8 mouse cellular contexts compared by ENCODE assay signal in genomic region chr9:122865697-122866166, GRCm38 (mm10). TPM values are rescaled to one million over a fixed set of nuclear protein-coding genes. Genes with fewer than 3 reads are reported as not detected.
DNase-seq lines count a peak whose midpoint lies in the region; ATAC-seq lines count a peak whose summit lies in the region.

Gene Zfp445 (minus strand): TSS chr9:122866006.

- peak within 1 kb of the TSS; percentile 100 for H3K4me3 ChIP-seq in brown adipose tissue, adult 24 weeks (ENCODE audit: insufficient read depth, low read depth, low read length)
- peak within 1 kb of the TSS; percentile 88 for H3K4me3 ChIP-seq in heart, embryonic 13.5 days
- H3K4me3 ChIP-seq in liver, embryonic 12.5 days = peak within 1 kb of the TSS; percentile 73
- H3K4me3 ChIP-seq in stomach, embryonic 15.5 days (replicated peaks) = peak within 1 kb of the TSS; percentile 83

- peaks cover 29% of the 10 kb centered on the region for H3K9me3 ChIP-seq in heart, embryonic 13.5 days
- H3K9me3 ChIP-seq in liver, embryonic 12.5 days (replicated peaks) = peaks cover 23% of the 10 kb centered on the region
- no peaks in the 10 kb centered on the region for H3K9me3 ChIP-seq in stomach, embryonic 15.5 days

- H3K27me3 ChIP-seq in heart, embryonic 13.5 days (replicated peaks) = no peaks in the 10 kb centered on the region; the same call in 1 of the 2 replicates
- H3K27me3 ChIP-seq in liver, embryonic 12.5 days (replicated peaks) = 0 out of 2 replicates have a peak, but pooled peaks cover 6% of the 10 kb centered on the region
- no peaks in the 10 kb centered on the region for H3K27me3 ChIP-seq in stomach, embryonic 15.5 days (replicated peaks)

- H3K9ac ChIP-seq in heart, embryonic 13.5 days = peak within 1 kb of the TSS; percentile 95
- H3K9ac ChIP-seq in liver, embryonic 12.5 days = peak within 1 kb of the TSS; percentile 82
- H3K9ac ChIP-seq in stomach, embryonic 15.5 days = peak within 1 kb of the TSS; percentile 72

- peak within 1 kb of the TSS; percentile 98 for H3K27ac ChIP-seq in brown adipose tissue, adult 24 weeks (replicated peaks; ENCODE audit: low read depth, low read length)
- peak within 1 kb of the TSS; percentile 84 for H3K27ac ChIP-seq in heart, embryonic 13.5 days (replicated peaks)
- peak within 1 kb of the TSS; percentile 74 for H3K27ac ChIP-seq in liver, embryonic 12.5 days
- peak within 1 kb of the TSS; percentile 80 for H3K27ac ChIP-seq in stomach, embryonic 15.5 days

- peak within 1 kb of the TSS; percentile 87 for H3K4me2 ChIP-seq in heart, embryonic 13.5 days
- H3K4me2 ChIP-seq in liver, embryonic 12.5 days = peak within 1 kb of the TSS; percentile 77
- H3K4me2 ChIP-seq in stomach, embryonic 15.5 days = peak within 1 kb of the TSS; percentile 52

- DNase-seq in CD4-positive, CD25-positive, alpha-beta regulatory T cell, adult 2 months (ENCODE audit: low read depth, low spot score) = peak; percentile 92
- DNase-seq in fat pad, adult 2 months (ENCODE audit: extremely low read depth, low read depth, low spot score) = peak; percentile 26
- DNase-seq in kidney, postnatal 10 days = peak; percentile 86
- DNase-seq in natural killer cell, adult 2 months (ENCODE audit: low spot score in 2 of 2) = peak; percentile 80 to 83

- peak; percentile 75 for ATAC-seq in heart, embryonic 13.5 days (ENCODE audit: extremely low read depth, insufficient number of reproducible peaks, low FRiP score, low TSS enrichment)
- ATAC-seq in liver, embryonic 12.5 days = peak; percentile 93
- ATAC-seq in stomach, embryonic 15.5 days (ENCODE audit: insufficient read depth, low FRiP score, low read depth) = peak; percentile 90

- H3K36me3 ChIP-seq in heart, embryonic 13.5 days = peaks cover 22% of the 10 kb centered on the region
- H3K36me3 ChIP-seq in liver, embryonic 12.5 days = peaks cover 27% of the 10 kb centered on the region
- H3K36me3 ChIP-seq in stomach, embryonic 15.5 days = peaks cover 18% of the 10 kb centered on the region

- under 1% methylated on average over 34 of the region's 34 CpGs for WGBS in heart, embryonic 13.5 days
- WGBS in liver, embryonic 12.5 days (ENCODE audit: insufficient replicate concordance) = under 1% methylated on average over 34 of the region's 34 CpGs
- 1% methylated on average over 34 of the region's 34 CpGs for WGBS in stomach, embryonic 15.5 days

- H3K4me1 ChIP-seq in brown adipose tissue, adult 24 weeks (ENCODE audit: control insufficient read depth, insufficient read depth, insufficient read length, low read length) = peaks cover 4% of the 10 kb centered on the region; the same call in 1 of the 2 replicates
- H3K4me1 ChIP-seq in heart, embryonic 13.5 days = peaks cover 21% of the 10 kb centered on the region
- peaks cover 25% of the 10 kb centered on the region for H3K4me1 ChIP-seq in liver, embryonic 12.5 days
- peaks cover 11% of the 10 kb centered on the region; the same call in 1 of the 2 replicates for H3K4me1 ChIP-seq in stomach, embryonic 15.5 days

RNA-seq across cellular contexts. Expression of gene Zfp445, which starts in this region (rescaled TPM):
- polyA plus RNA-seq in brown adipose tissue, adult 24 weeks (2012; ENCODE audit: insufficient read depth, insufficient read length, missing spikeins) = 24.4 and 26.4 TPM in 2 replicates
- 33.7 and 40.3 TPM in 2 replicates for polyA plus RNA-seq in heart, embryonic 13.5 days (2015; fragmentation: Nextera tagmentation; extraction: Ambion mirVana)
- polyA plus RNA-seq in liver, embryonic 12.5 days (2016; fragmentation: Nextera tagmentation; extraction: Ambion mirVana) = 32.7 and 32.9 TPM in 2 replicates
- polyA plus RNA-seq in stomach, embryonic 15.5 days (2015; fragmentation: Nextera tagmentation; extraction: Ambion mirVana) = 54.9 and 56.1 TPM in 2 replicates

Comparison
In these comparisons a context has a peak if more than half of its experiments do, and no peak if none do; other contexts are left out.
1. Peak in every context shown above with its lines: DNase-seq, ATAC-seq, H3K4me3 ChIP-seq and H3K27ac ChIP-seq.
2. DNase-seq: peak in every context shown above with its lines; median percentile 92 in CD4-positive, CD25-positive, alpha-beta regulatory T cell, adult 2 months; 86 in kidney, postnatal 10 days; 82 in natural killer cell, adult 2 months; 26 in fat pad, adult 2 months.